Mouse (Mus musculus): Measurements from ENCODE around the gene Hist1h4c. TPM values are rescaled to one million over a fixed set of nuclear protein-coding genes. Genes with fewer than 3 reads are reported as not detected.

Gene Hist1h4c
- total RNA-seq, 2 experiments from 2014 or later = 42.5 to 46.8 TPM

Small RNA genes within 50 kb of the gene (microRNA-seq; reads per million reads assigned to microRNA genes)
- gene Gm44314 (0 reads per million in 2 experiments), gene Gm44350 (0 reads per million in 2 experiments)

Other genes with a start within 250 kb of the Hist1h4c start
- gene Btn1a1, start 232.6 kb downstream of the Hist1h4c start, total RNA-seq (2021) = not detected
- gene Btn2a2, start 209.6 kb downstream of the Hist1h4c start, total RNA-seq (2021) = not detected
- 100 to 1,000 TPM; 225 to 244 TPM for gene Hist1h4h, start 167.4 kb downstream of the Hist1h4c start, total RNA-seq (2021)
- 10 to 100 TPM in 1 of 2 experiments, 1 to 10 TPM in 1; 6.3 to 16.6 TPM for gene Hist1h2af, start 164.5 kb downstream of the Hist1h4c start, total RNA-seq (2021)
- 1 to 10 TPM; 3.1 TPM for gene Hist1h3g, start 163.0 kb downstream of the Hist1h4c start, total RNA-seq (2021)
- 1 to 10 TPM; 1.1 to 1.5 TPM for gene Hist1h2bh, start 155.1 kb downstream of the Hist1h4c start, total RNA-seq (2021)
- gene Hist1h3f, start 154.4 kb downstream of the Hist1h4c start, total RNA-seq (2021) = 1 to 10 TPM; 4.9 to 6.3 TPM
- gene Hist1h4f, start 146.8 kb downstream of the Hist1h4c start, total RNA-seq (2021) = 10 to 100 TPM; 24.1 to 27.9 TPM
- 1 to 10 TPM in 1 of 2 experiments, under 1 TPM in 1; 0.94 to 1.0 TPM for gene Hist1h1d, start 145.2 kb downstream of the Hist1h4c start, total RNA-seq (2021)
- 10 to 100 TPM; 11.6 to 16.2 TPM for gene Hist1h3e, start 136.1 kb downstream of the Hist1h4c start, total RNA-seq (2021)
- gene Hist1h2ae, start 127.2 kb downstream of the Hist1h4c start, total RNA-seq (2021) = 1 to 10 TPM; 2.9 to 3.0 TPM
- gene Hist1h2bg, start 127.1 kb downstream of the Hist1h4c start, total RNA-seq (2021) = 10 to 100 TPM; 18.2 to 25.6 TPM
- 10 to 100 TPM; 10.2 to 10.9 TPM for gene Hist1h2bf, start 124.3 kb downstream of the Hist1h4c start, total RNA-seq (2021)
- gene Hist1h2ad, start 124.1 kb downstream of the Hist1h4c start, total RNA-seq (2021) = 1 to 10 TPM; 2.0 to 4.1 TPM
- 1 to 10 TPM; 2.4 to 2.5 TPM for gene Hist1h3d, start 122.7 kb downstream of the Hist1h4c start, total RNA-seq (2021)
- gene Hist1h4d, start 116.9 kb downstream of the Hist1h4c start, total RNA-seq (2021) = 10 to 100 TPM; 51.2 to 52.9 TPM
- 10 to 100 TPM in 1 of 2 experiments, 1 to 10 TPM in 1; 8.6 to 10.2 TPM for gene Hist1h2be, start 77.3 kb downstream of the Hist1h4c start, total RNA-seq (2021)
- 10 to 100 TPM; 19.6 to 19.7 TPM for gene Hist1h1e, start 75.9 kb downstream of the Hist1h4c start, total RNA-seq (2021)
- gene Hist1h2ac, start 14.5 kb downstream of the Hist1h4c start, total RNA-seq (2021) = 1 to 10 TPM; 1.2 to 1.3 TPM
- 10 to 100 TPM; 71.2 to 76.1 TPM for gene Hist1h2bc, start 14.3 kb downstream of the Hist1h4c start, total RNA-seq (2021)
- not detected for gene Hist1h1t, start 2.6 kb downstream of the Hist1h4c start, total RNA-seq (2021)
- gene Hfe, start 12.4 kb upstream of the Hist1h4c start, total RNA-seq (2021) = 10 to 100 TPM; 60.9 to 64.1 TPM
- gene Hist1h1c, start 40.4 kb upstream of the Hist1h4c start, total RNA-seq (2021) = 100 to 1,000 TPM; 162 to 175 TPM
- gene Hist1h3c, start 47.1 kb upstream of the Hist1h4c start, total RNA-seq (2021) = 1 to 10 TPM; 2.5 to 3.4 TPM
- 1 to 10 TPM; 7.4 to 8.1 TPM for gene Hist1h2bb, start 48.3 kb upstream of the Hist1h4c start, total RNA-seq (2021)
- 1 to 10 TPM; 5.8 to 6.8 TPM for gene Hist1h2ab, start 52.7 kb upstream of the Hist1h4c start, total RNA-seq (2021)
- 10 to 100 TPM in 1 of 2 experiments, 1 to 10 TPM in 1; 8.3 to 10.5 TPM for gene Hist1h3b, start 53.8 kb upstream of the Hist1h4c start, total RNA-seq (2021)
- gene Hist1h4b, start 58.6 kb upstream of the Hist1h4c start, total RNA-seq (2021) = 10 to 100 TPM in 1 of 2 experiments, 1 to 10 TPM in 1; 9.6 to 10.9 TPM
- gene Hist1h4a, start 62.8 kb upstream of the Hist1h4c start, total RNA-seq (2021) = 1 to 10 TPM; 5.4 to 6.4 TPM
- gene Hist1h3a, start 63.9 kb upstream of the Hist1h4c start, total RNA-seq (2021) = 10 to 100 TPM in 1 of 2 experiments, 1 to 10 TPM in 1; 7.5 to 10.7 TPM
- gene Hist1h1a, start 65.2 kb upstream of the Hist1h4c start, total RNA-seq (2021) = 1 to 10 TPM; 4.3 to 5.4 TPM
- under 1 TPM in 1 of 2 experiments, not detected in 1; 0.21 TPM for gene Trim38, start 71.5 kb upstream of the Hist1h4c start, total RNA-seq (2021)
- not detected for gene Slc17a2, start 108.5 kb upstream of the Hist1h4c start, total RNA-seq (2021)
- gene Slc17a3, start 141.0 kb upstream of the Hist1h4c start, total RNA-seq (2021) = not detected
- gene Slc17a1, start 169.3 kb upstream of the Hist1h4c start, total RNA-seq (2021) = not detected
- not detected for gene Slc17a4, start 216.6 kb upstream of the Hist1h4c start, total RNA-seq (2021)
- not detected for gene Hist1h2ba, start 235.7 kb upstream of the Hist1h4c start, total RNA-seq (2021)
- not detected for gene Hist1h2aa, start 236.0 kb upstream of the Hist1h4c start, total RNA-seq (2021)

All from heart, adult 18-20 months (tissue).